Mouse (Mus musculus): ENCODE measurements at regions not wholly inside any gene's neighbourhood (a gene's known extent, or its start where the extent isn't known, plus 50 kb on each side); places are given as distances from the start of the nearest gene placed in this dataset.

DNA sequence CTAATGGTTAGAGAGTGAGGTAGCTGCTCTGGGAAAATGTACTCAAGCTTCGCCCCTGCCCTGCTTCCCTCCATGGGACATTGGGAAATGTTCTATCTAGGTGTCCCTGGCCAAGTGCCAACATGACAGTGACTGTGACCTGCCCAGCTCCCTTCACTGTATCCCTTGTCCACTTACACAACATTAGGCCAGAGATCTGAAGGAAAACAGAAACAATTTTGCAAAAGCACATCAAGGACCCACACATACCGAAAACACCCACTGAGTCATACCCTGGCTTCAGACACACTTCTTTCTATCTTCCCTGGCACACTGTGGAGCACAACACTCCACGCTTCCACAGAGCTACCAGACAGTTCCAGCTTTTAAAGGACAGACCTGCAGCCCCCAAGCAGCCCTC, 62.0 kb upstream of the Dlg1 start:
- TF ChIP-seq CTCF (IDR thresholded peaks at IDR 0.05; ENCODE audit: low read depth), result no peak
- no peak for TF ChIP-seq EP300 (IDR thresholded peaks at IDR 0.05; ENCODE audit: low read depth)
